Mouse (Mus musculus) heart, adult 2 months (tissue): ENCODE results near the gene Kat2b.

Experiments
- CTCF ChIP-seq: fragments of 200-600 bp; IDR thresholded peaks from 2 replicates; pipeline ENCODE4 v1.8.1; 2022; ENCODE audit warnings: antibody characterized with exemption, mild to moderate bottlenecking, moderate library complexity
- EP300 ChIP-seq: fragments of 200-500 bp; IDR thresholded peaks from 2 replicates; pipeline ENCODE4 v1.6.1; 2011; ENCODE audit warnings: low read depth, low read length, control low read depth; ENCODE audit not compliant: insufficient read depth
- POLR2A ChIP-seq: fragments of 200-500 bp; IDR thresholded peaks from 2 replicates; pipeline ENCODE4 v1.6.1; 2011; ENCODE audit warnings: mild to moderate bottlenecking, low read depth, low read length, control low read depth; ENCODE audit not compliant: insufficient read depth

DNA sequence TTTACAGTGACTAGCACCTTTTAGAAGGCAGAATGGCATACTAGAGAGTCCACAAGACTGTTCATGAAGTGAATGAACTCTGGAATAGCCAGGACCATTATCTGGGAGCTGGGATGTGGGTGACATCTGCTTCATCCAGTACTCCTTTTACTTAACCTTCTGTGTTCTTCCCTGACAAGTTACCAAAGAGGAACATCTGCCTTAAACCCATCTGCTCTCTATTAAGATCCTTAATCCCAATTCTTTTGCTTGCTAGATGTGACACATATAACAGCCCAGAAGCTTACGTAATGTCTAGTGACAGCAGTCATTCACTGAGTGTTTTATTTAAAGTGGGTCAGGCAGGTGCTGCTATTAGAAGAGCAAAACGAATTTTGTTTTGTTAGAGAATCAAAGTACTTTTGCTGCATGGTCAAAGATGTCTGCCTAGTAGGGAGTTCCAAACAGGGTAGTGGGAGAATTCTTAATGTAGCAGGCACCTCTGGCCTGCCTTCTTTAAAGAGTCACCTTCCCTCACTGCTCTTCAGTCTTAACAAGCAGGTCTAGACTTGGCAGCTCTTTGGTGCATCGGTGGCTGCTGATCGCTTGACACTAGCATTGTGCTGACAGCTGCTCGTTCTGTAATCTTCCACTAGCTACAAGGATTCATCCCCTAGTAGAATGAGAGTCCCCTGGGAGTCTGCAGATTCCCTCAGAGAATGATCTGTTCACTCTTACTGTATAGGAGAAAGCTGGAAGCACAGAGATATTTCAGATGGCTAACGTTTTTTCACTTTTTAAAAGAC, 94.6 kb downstream of the Kat2b start:
- no peak for TF ChIP-seq POLR2A
- TF ChIP-seq CTCF: no peak
- no peak for TF ChIP-seq EP300
